Mouse (Mus musculus) spleen, postnatal 36 days (tissue): ENCODE measurements around the gene Smarcc2.

Experiments
- DNase-seq, 2 experiments: peaks; one replicate each; pipeline ENCODE4 v3.0.0; 2022; ENCODE audit warnings: low spot score in 2 of 2, mixed read lengths in 1 of 2

Gene Smarcc2

GRCm38 (mm10) chr10:128493319-128493694, 34.3 kb downstream of the Smarcc2 start:
- DNase-seq = no peak

GRCm38 (mm10) chr10:128493695-128494666, 34.9 kb downstream of the Smarcc2 start, which contains the start of gene Myl6:
TSS of gene Myl6 (minus strand) at chr10:128494145.
- peak; percentile 96 to 98 for DNase-seq

DNA sequence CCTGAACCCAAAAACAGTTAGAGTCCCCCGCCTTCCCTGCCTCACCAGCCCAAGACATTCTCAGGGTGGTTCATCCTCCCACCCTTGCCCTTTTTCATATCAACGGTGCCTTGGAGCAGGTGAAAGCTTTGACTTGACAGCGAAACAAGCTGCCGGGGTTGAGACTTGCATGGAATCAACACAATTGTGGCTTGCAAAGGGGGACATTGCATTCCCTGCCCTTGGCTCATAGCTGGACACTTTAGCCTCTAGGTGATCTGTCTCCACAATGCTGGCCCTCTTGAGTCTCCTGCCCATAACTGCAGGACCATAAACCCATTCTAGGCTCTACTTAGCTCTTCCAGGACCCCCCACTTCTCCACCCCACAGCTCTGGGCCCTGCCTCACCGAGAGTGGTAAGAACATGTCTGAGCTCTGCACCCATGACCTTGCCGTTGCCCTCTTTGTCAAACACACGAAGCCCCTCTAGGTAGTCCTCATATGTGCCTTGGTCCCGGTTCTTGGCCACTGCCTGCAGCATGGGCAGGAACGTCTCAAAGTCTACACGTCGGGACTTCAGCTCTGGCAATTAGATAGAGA, 35.7 kb downstream of the Smarcc2 start:
- no peak for DNase-seq

- DNase-seq = no peak
Measured at GRCm38 (mm10) chr10:128495270-128495669, 36.2 kb downstream of the Smarcc2 start.

DNA sequence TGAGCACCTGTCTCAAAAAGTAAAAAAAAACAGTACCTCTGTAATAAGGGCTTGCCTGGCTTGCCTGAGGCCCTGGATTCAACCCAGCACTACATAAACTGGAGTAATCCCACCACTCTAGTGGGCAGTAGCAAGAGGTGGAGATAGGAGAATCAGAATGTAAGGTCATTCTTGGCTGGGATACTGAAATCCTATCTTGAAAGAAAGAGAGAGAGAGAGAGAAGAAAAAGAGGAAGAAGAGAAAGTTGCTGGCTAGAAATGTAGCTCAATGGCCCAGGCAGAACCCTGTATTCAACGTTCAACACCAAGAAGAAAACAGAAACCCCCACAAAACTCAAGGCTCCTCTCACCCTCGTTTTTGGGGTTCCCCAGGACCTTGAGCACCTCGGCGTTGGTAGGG, 36.9 kb downstream of the Smarcc2 start:
- DNase-seq = no peak

- DNase-seq = no peak
Measured at GRCm38 (mm10) chr10:128496509-128497077, 37.5 kb downstream of the Smarcc2 start.

DNA sequence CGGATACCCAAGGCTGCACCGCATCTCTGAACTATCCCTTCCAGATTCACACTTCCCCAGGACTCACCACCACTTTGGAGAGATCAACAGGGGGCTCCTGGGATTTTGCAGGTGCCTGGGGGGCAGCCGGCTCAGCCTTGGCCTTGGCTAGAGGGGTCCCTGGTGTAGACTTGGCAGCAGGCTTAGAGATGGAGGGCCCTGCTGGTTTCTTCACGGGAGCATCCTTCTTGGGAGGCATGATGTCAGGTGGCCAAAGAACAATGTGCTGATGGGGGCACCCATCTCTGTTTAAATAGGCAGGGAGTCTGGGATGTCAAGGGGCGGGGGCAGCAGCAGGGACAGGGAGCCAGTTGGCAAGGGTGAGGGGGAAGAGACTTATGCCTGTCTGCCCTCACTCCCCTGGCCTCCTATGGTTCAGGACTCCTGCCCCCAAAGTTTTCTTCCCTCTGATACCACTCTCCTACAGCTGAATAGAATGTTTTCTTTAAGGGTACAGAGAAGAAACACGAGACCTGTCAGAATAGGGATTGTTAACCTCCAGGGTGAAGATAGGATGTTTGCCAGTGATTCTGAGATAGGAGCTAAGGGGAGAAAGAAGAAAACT, 38.2 kb downstream of the Smarcc2 start:
- no peak for DNase-seq

DNA sequence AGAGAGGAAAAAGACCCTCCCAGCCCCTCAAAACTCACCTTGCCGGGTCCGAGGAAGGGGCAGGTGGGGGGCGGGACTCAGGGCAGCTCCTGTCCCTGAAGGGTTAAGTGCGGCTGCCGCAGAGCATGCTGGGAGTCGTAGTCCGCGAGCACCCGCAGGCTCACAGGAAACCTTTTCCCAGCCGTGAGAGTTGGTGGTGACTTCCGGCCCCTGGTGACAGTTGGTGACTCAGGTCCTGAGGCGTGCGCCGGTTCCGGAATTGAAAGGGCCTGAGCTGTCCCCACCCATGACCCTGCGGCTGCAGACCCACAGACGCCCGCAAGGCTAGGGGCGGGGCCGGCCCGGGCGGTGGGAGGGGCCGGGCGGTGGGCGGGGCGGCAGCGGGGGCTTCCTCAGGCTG, 39.5 kb downstream of the Smarcc2 start, which contains the start of gene Myl6b:
Gene Myl6b (minus strand): TSS at position 96 of the 400 bp plus-strand sequence.
- peak; percentile 98 to 99 for DNase-seq

- peak in 1 of 2 experiments; percentile 44 for DNase-seq
Measured at GRCm38 (mm10) chr10:128499116-128499671, 40.1 kb downstream of the Smarcc2 start.

DNA sequence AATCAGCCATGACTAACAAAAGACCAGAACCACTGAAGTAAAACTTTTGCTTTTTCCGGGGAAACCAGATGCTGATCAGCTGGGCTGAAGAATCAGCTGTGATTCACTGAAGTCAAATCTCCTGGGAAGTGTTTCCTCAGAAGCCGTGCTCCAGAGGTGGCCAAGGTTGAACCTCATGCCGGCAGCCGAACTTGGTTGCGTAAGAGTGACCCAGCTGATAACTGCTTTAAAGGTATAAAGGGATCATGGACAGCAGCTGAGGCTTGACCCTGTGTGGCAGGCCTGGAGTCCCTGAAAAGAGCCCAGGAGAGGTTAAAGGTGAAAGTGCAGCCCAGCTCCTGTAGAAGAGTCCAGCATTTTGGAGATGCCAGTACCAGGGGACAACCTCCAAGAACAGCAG, 43.3 kb downstream of the Smarcc2 start:
- no peak for DNase-seq

GRCm38 (mm10) chr10:128503532-128503931, 44.5 kb downstream of the Smarcc2 start:
- no peak for DNase-seq

DNA sequence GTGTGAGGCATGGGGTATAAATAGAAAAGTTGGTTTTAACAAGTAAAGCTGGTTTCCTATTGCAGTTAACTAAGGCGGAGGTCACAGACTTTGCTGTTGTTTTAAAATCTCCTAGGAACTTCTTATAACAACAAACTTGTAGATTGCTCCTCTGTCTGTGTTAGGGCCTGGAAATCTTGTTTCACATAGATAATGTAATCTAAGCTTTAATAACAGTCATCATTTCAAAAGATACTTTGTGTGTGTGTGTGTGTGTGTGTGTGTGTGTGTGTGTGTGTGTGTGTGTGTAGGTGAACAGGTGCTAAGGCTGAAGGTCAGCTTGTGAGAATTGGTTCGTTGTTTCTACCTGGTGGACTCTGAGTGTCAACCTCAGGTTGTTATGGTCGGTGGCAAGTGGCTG, 45.0 kb downstream of the Smarcc2 start:
- DNase-seq = no peak

- DNase-seq = peak; percentile 60 to 70
Measured at GRCm38 (mm10) chr10:128504641-128505370, 45.8 kb downstream of the Smarcc2 start.

GRCm38 (mm10) chr10:128505371-128505667, 46.3 kb downstream of the Smarcc2 start:
- peak in 1 of 2 experiments; percentile 49 for DNase-seq

GRCm38 (mm10) chr10:128505974-128506373, 46.9 kb downstream of the Smarcc2 start:
- DNase-seq = no peak

DNA sequence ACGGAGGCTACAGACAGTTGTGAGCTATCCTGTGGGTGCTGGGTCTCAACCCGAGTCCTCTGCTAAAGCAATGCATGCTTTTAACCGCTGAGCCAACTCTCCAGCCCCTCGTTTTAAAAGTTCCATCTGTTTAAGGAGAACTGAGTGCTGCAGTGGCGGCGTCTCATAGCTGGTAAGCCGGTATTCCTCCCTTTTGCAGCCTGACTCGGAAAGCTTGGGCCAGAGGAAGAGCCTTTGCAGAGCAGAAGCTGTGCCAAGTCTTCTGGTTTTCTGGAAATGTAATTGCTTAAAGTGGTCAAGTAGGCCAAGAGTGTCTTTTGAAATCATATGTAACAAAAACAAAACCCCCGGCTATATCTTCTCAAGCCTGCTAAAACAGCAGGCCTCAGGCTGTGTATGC, 49.2 kb downstream of the Smarcc2 start:
- no peak for DNase-seq

- DNase-seq = no peak
Measured at GRCm38 (mm10) chr10:128509203-128509602, 50.2 kb downstream of the Smarcc2 start.

DNA sequence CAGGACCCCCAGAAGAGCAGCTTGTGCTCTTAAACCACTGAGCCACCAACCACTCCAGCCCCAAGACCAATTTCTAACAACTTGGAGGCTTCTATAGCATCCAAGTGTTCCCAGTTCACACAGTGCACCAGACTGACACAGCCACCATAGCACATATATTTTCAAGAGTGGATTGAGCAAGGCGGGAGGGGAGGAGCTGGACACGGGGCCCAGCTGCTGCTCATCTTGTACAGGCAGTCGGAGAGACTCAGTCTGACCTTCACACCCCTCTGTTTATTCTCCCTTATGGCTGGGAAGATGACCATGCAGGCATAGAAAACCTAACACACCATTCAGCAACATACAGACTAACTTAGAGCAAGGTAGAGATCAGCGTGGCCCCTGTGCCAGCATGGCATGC, 50.8 kb downstream of the Smarcc2 start:
- no peak for DNase-seq

GRCm38 (mm10) chr10:128510301-128510700, 51.3 kb downstream of the Smarcc2 start:
- DNase-seq = no peak

DNA sequence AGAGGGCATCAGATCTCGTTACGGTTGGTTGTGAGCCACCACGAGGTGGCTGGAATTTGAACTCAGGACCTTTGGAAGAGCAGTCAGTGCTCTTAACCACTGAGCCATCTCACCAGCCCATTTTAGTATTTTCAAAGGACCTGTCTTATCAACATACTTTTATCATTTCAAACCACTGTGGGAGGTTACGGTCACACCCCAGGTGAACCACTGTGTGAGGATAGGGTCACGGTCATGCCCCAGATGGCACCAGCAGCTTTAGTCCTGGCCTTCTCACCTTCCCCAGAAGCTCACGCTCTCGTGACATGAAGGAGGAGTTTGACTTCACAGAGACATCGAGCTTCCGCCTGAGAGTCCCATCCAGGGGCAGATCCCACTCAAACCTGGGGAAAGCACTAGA, 52.1 kb downstream of the Smarcc2 start:
- no peak for DNase-seq

DNA sequence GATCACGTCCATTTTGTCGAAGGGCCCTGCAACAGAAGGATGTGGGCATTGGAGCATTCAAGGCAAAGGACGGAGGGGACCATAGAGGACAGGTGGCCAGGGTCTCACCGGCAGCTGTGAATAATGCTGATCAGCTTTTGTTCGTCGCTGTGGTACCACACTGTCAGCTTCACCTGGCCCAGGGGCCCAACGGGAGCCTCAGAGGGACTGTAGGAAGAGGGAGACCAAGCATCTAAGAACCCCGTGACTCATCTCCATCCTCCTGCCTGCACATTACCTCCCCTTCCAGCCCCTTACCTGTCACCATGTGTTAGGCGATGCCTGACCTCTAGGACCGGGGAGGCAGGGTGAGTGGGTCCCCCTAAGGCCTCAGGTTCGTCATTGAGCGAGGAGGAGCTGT, 52.7 kb downstream of the Smarcc2 start:
- DNase-seq = no peak
